Mouse (Mus musculus) C2C12 (cell line): ENCODE measurements at regions not wholly inside any gene's neighbourhood (a gene's known extent, or its start where the extent isn't known, plus 50 kb on each side); places are given as distances from the start of the nearest gene placed in this dataset.

Experiments used
- CEBPB ChIP-seq: IDR thresholded peaks from one replicate; pipeline ENCODE4 v1.6.1; 2011; ENCODE audit warnings: low read depth, mild to moderate bottlenecking, control low read depth, moderate library complexity
- CTCF ChIP-seq: IDR thresholded peaks from one replicate; pipeline ENCODE4 v1.5.1; 2011; ENCODE audit not compliant: control insufficient read depth, insufficient read depth, insufficient read length
- MAX ChIP-seq: IDR thresholded peaks from one replicate; pipeline ENCODE4 v1.6.1; 2011; ENCODE audit warnings: mild to moderate bottlenecking, control low read depth
- MYOD1 ChIP-seq: IDR thresholded peaks from one replicate; pipeline ENCODE4 v1.6.1; 2011; ENCODE audit warnings: low read depth; ENCODE audit not compliant: control insufficient read depth, insufficient read length
- MYOG ChIP-seq: IDR thresholded peaks from one replicate; pipeline ENCODE4 v1.6.1; 2011; ENCODE audit not compliant: control insufficient read depth, insufficient read length; ENCODE audit errors: extremely low read depth
- USF1 ChIP-seq: IDR thresholded peaks from one replicate; pipeline ENCODE4 v1.6.1; 2011; ENCODE audit warnings: low read depth, mild to moderate bottlenecking, control low read depth, moderate library complexity

DNA sequence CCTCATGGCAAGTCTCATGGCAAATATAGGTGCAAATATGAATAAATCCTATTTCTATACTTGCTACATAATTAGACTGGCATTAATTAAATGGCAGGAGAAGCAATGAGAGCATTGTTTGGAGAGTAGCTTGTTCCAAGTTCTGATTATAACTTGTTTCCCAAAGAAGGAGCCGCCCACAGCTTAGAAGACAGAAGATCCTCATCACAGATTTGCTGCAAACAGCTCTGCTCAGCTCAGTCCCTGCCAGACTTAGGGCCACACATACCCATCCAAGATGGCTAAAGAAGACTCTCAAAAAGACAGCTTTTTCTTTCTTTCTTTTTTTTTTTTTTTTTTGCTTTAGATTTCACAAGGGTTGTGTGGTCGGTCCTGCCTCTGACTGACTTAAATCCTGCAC is 377.4 kb upstream of the Mef2c start:
- no peak for TF ChIP-seq USF1
- no peak for TF ChIP-seq CTCF
- TF ChIP-seq MYOG = no peak
- no peak for TF ChIP-seq MYOD1
- no peak for TF ChIP-seq CEBPB
- TF ChIP-seq MAX = no peak
